Mouse (Mus musculus): ENCODE data around the gene Zfp804b. TPM values are rescaled to one million over a fixed set of nuclear protein-coding genes. Genes with fewer than 3 reads are reported as not detected.
A peak's percentile ranks its signal among the peaks of the same experiment; 100 is the strongest.
"Not testable (repeated sequence)": the region's sequence is repeated elsewhere in the genome, so short reads cannot be mapped to it uniquely, and the experiment has no call there.

The Zfp804b gene
- polyA plus RNA-seq (2015; fragmentation: Nextera tagmentation; extraction: Ambion mirVana) = 0.10 TPM in 1 of 2 replicates, not detected in the other

DNA sequence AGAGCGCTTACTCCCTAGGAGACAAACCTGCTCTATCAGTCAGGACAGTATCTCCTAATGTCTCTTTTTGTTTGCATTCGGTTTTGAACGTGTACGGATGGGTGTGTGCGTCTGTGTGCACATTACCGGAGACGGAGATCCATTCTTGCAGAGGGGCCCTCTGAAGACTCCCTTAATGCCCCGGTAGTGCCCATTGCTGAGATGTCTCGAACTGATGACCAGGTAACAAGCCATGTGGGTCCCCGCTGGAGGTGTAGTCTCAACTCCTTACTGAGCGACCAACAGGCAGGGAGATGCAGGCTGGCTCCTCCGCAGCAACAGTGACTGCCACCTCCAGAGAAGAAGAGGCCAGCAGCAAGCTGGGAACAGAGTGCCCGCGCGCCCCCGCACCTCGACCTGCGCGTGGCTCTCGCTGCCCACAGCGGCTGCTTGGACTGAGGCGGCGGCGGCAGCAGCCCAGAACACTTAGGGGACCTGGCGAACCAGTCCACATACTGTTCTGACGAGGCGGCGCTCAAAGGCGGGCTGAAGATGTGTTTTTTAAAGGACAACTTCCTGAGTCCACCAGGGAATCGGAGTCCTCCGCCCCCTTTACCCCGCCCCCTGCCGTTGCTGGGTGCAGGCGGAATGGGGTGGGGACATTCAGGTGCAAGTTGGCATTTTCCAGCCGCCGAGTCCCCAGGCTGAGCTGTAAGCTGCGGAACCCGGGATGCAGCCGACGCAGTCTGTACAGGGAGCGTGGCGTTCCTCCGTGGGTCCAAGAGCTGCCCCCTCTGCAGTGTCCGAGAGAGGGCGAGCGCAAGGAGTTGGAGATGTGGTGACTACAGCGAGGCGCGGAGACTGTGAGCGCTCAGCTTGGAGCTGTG, at the start of gene Zfp804b:
Gene Zfp804b, minus strand, starts transcription at position 612 of the 866 bp plus-strand sequence.
- WGBS = under 1% methylated on average over 50 of the region's 50 CpGs
- no peak within 1 kb of the TSS for H3K27ac ChIP-seq
- H3K4me2 ChIP-seq = peak within 1 kb of the TSS; percentile 84
- peaks cover 8% of the 10 kb centered on the region; the same call in 1 of the 2 replicates for H3K27me3 ChIP-seq
- peak within 1 kb of the TSS; percentile 54 for H3K4me3 ChIP-seq (replicated peaks)
- H3K4me1 ChIP-seq = peaks cover 9% of the 10 kb centered on the region; the same call in 1 of the 2 replicates
- ATAC-seq (replicated peaks; ENCODE audit: low FRiP score) = peak; percentile 95
- peak within 1 kb of the TSS; percentile 35 for H3K9ac ChIP-seq
- no peaks in the 10 kb centered on the region for H3K9me3 ChIP-seq (replicated peaks)
- H3K36me3 ChIP-seq = no peaks in the 10 kb centered on the region

DNA sequence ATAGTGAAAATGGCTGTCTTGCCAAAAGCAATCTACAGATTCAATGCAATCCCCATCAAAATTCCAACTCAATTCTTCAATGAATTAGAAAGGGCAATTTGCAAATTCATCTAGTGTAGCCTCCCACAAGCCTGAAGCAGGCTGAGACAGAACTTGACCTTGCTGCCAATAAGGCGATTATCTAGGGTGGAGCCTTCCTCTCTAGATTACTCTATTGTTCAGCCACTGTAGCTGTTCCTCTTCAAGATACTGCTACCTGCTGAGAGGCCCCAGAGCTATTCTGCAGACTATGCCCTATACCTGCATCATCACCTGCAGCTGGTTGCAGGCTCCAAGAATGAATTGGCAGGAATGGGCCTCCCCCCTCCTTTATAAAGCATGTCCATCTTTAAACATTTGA, 20.1 kb upstream of the Zfp804b start:
- H3K27me3 ChIP-seq; ATAC-seq (replicated peaks; ENCODE audit: low FRiP score); H3K4me3 ChIP-seq (replicated peaks); H3K9ac ChIP-seq; H3K4me2 ChIP-seq; H3K27ac ChIP-seq; H3K4me1 ChIP-seq; H3K36me3 ChIP-seq; H3K9me3 ChIP-seq (replicated peaks): not testable (repeated sequence)
- WGBS = 87% methylated on average over 1 of the region's 1 CpGs

DNA sequence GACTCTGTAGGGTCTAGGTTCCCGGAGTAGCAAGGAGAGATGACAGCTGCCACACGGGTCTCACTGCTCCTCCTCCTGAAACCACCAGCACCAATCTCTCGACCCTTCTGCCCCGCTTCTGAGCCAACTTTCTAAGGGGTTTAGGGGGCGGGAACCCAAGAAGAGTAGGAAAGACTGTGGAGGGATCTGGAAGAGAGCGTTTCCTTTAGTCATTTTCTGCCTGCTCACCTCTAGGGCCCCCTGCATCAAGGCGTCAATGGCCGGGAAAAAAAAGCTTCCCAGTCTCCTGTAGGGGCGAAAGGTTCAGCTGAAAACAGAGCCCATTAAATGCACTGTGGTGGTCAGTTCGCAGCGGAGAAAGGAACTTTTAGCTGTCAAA, 444 bp upstream of the Zfp804b start:
- WGBS = under 1% methylated on average over 11 of the region's 11 CpGs
- no peak overlapping the region for H3K27ac ChIP-seq

DNA sequence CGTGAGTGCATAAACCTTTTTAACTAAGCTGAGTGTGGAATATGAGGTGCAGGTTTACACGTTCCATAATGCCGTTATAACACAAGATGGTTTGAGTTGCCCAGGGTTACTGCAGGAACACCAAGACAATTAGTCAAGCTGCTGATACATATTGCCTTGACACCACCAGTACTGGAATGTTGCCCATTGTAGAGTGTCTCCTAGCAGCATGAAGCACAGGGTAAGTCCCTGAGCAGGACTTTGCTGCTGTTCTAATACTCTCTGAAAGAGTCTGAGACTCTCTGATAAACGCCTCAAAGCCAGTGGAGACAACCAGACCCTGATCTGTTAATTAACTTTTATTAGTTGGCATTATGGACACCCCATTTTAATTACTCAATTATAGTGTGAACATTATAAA, 19.0 kb downstream of the Zfp804b start:
- H3K27ac ChIP-seq = no peak overlapping the region
- no peaks in the 10 kb centered on the region for H3K27me3 ChIP-seq
- no peak overlapping the region for H3K9ac ChIP-seq
- H3K9me3 ChIP-seq (replicated peaks) = no peaks in the 10 kb centered on the region
- no peak overlapping the region for H3K4me2 ChIP-seq
- no peaks in the 10 kb centered on the region for H3K4me1 ChIP-seq
- no peak overlapping the region for H3K4me3 ChIP-seq (replicated peaks)
- no peaks in the 10 kb centered on the region for H3K36me3 ChIP-seq
- WGBS = 85% methylated on average over 4 of the region's 4 CpGs
- ATAC-seq (replicated peaks; ENCODE audit: low FRiP score) = no peak

More for the DNA sequence above, 444 bp upstream of the Zfp804b start:
- Histone ChIP-seq H3K9ac (peak overlapping the region; percentile 35), H3K27me3 (peaks cover 8% of the 10 kb centered on the region; the same call in 1 of the 2 replicates), H3K36me3 (no peaks in the 10 kb centered on the region), H3K4me3 (replicated peaks) (peak overlapping the region; percentile 54), H3K4me2 (peak overlapping the region; percentile 84), H3K4me1 (peaks cover 9% of the 10 kb centered on the region; the same call in 1 of the 2 replicates), H3K9me3 (replicated peaks) (no peaks in the 10 kb centered on the region)
- ATAC-seq (replicated peaks; ENCODE audit: low FRiP score) = peak; percentile 66

DNA sequence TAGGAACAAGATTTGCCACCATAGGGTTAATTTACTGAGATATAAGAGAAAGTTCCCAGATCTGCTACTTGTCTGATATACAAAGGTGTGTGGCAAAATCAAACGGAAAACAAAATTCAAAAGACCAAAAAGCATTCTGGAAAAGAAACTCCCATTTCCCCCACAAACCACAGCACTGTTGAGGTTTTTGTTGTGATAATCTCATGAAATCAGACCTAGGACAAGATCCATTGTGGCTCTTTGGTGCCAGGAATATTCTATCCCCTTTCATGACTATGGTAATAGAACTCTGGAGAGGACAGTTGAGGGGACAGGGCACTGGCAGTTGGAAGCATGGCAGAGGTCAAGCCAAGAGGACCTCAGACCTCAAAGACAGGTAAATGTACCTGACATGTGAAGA, 40.7 kb downstream of the Zfp804b start, which contains the start of gene Tex47:
Gene Tex47, plus strand, starts transcription at position 301 of the 400 bp plus-strand sequence.
- 86% methylated on average over 1 of the region's 1 CpGs for WGBS
- Histone ChIP-seq H3K27ac (no peak within 1 kb of the TSS), H3K9ac (no peak within 1 kb of the TSS), H3K9me3 (replicated peaks) (no peaks in the 10 kb centered on the region), H3K36me3 (no peaks in the 10 kb centered on the region), H3K4me2 (no peak within 1 kb of the TSS), H3K4me1 (no peaks in the 10 kb centered on the region), H3K27me3 (no peaks in the 10 kb centered on the region), H3K4me3 (replicated peaks) (no peak within 1 kb of the TSS)
- no peak for ATAC-seq (replicated peaks; ENCODE audit: low FRiP score)

DNA sequence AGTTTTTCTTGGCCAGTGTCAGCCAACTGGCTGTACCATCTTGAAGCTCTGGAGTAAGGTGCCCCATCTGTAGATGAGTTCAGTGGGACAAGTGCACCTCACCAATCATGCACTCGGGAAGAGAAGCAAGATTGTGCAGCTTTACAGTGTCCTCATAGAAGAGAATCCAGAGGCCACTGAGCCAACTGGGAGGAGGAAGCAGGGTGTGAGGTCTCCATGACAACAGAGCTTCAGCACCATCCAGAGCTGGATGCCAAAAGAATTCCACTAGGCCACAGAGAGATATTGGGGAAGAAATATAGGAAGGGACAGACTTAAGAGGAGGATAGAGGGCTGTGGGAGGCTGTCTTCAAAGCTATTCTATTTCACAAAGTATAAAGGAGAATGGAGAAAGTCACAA, 41.6 kb downstream of the Zfp804b start:
- no peak overlapping the region for H3K27ac ChIP-seq
- H3K4me2 ChIP-seq = no peak overlapping the region
- H3K4me3 ChIP-seq (replicated peaks) = no peak overlapping the region
- no peaks in the 10 kb centered on the region for H3K27me3 ChIP-seq
- H3K9me3 ChIP-seq (replicated peaks) = no peaks in the 10 kb centered on the region
- H3K9ac ChIP-seq = no peak overlapping the region
- no peaks in the 10 kb centered on the region for H3K36me3 ChIP-seq
- 74% methylated on average over 1 of the region's 1 CpGs for WGBS
- no peak for ATAC-seq (replicated peaks; ENCODE audit: low FRiP score)
- H3K4me1 ChIP-seq = no peaks in the 10 kb centered on the region

DNA sequence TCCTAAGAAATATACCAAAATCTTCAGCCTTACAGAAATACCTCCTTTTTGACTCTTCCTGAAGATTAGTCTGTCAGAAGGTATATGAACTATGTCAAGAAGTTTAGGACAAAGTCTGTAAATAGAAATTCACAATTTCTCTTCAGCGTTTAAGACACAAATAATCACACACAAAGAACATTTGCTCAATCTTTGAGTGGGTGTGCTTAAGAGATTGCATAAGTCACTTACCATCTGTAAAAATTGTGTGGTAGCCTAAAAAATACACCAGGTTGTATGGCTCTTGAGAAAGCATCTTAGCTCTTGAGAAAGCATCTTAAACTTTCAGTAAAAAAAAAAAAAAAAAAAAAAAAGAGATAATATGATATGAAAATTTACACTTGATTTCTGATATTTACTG, 60.2 kb downstream of the Zfp804b start:
- H3K27me3 ChIP-seq = no peaks in the 10 kb centered on the region
- H3K36me3 ChIP-seq = no peaks in the 10 kb centered on the region
- H3K4me3 ChIP-seq (replicated peaks) = no peak overlapping the region
- ATAC-seq (replicated peaks; ENCODE audit: low FRiP score) = no peak
- 82% methylated on average over 1 of the region's 1 CpGs for WGBS
- no peaks in the 10 kb centered on the region for H3K9me3 ChIP-seq (replicated peaks)
- H3K4me2 ChIP-seq = no peak overlapping the region
- no peaks in the 10 kb centered on the region for H3K4me1 ChIP-seq
- no peak overlapping the region for H3K9ac ChIP-seq
- H3K27ac ChIP-seq = no peak overlapping the region

DNA sequence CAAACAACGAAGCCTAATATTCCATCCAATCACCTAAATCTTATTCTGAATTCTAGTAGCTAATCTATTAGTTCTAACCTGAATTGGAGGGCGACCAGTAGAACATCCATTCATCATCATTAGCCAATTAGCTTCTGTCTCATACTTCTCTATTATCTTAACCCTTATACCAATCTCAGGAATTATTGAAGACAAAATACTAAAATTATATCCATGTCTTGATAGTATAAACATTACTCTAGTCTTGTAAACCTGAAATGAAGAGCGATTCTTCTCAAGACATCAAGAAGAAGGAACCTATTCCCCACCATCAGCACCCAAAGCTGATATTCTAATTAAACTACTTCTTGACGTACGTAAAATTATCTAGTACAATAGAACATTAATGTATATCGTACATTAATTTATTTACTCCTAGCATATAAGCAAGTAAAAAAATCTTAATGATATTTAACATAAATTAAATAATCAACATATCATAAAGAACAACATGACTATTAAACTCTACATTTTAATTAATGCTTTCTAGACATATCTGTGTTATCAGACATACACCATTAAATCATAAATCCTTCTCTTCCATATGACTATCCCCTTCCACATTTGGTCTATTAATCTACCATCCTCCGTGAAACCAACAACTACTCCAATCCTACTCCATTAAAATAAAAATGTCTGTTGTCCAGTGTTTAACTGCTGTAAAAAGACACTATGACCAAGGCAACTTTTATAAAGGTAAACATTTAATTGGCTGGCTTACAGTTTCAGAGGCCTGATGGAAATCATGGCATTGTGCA, 67.7 kb downstream of the Zfp804b start:
- H3K4me1 ChIP-seq = no peaks in the 10 kb centered on the region
- no peak for ATAC-seq (replicated peaks; ENCODE audit: low FRiP score)

DNA sequence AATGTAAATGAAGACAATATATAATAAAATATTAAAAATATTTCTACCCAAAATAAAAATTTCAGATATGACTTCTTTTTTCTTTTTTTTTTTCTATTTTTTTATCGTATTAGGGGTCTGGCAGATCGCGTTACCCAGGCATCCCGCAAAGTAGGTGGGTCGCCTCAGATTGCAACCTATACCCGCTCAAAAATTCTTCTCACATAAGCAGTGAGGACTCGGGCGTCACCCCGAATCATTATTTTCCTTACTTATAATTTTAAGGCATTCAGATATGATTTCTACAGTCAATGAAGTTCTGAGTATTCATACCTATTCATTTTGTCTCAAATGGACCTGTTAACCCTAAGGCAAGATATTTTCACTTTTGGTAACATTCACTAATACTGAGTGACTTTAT, 167.0 kb downstream of the Zfp804b start:
- no peaks in the 10 kb centered on the region for H3K9me3 ChIP-seq (replicated peaks)
- no peak for ATAC-seq (replicated peaks; ENCODE audit: low FRiP score)
- H3K4me1 ChIP-seq = no peaks in the 10 kb centered on the region
- no peak overlapping the region for H3K4me3 ChIP-seq (replicated peaks)
- no peaks in the 10 kb centered on the region for H3K27me3 ChIP-seq
- no peak overlapping the region for H3K27ac ChIP-seq
- H3K36me3 ChIP-seq = no peaks in the 10 kb centered on the region
- no peak overlapping the region for H3K9ac ChIP-seq
- no peak overlapping the region for H3K4me2 ChIP-seq
- WGBS = 92% methylated on average over 9 of the region's 9 CpGs

More for the DNA sequence above, 67.7 kb downstream of the Zfp804b start:
- H3K36me3 ChIP-seq = no peaks in the 10 kb centered on the region
- H3K4me2 ChIP-seq = no peak overlapping the region
- H3K27me3 ChIP-seq = no peaks in the 10 kb centered on the region
- no peak overlapping the region for H3K4me3 ChIP-seq (replicated peaks)
- no peak overlapping the region for H3K9ac ChIP-seq
- WGBS = 88% methylated on average over 7 of the region's 7 CpGs
- no peaks in the 10 kb centered on the region for H3K9me3 ChIP-seq (replicated peaks)
- H3K27ac ChIP-seq = no peak overlapping the region

DNA sequence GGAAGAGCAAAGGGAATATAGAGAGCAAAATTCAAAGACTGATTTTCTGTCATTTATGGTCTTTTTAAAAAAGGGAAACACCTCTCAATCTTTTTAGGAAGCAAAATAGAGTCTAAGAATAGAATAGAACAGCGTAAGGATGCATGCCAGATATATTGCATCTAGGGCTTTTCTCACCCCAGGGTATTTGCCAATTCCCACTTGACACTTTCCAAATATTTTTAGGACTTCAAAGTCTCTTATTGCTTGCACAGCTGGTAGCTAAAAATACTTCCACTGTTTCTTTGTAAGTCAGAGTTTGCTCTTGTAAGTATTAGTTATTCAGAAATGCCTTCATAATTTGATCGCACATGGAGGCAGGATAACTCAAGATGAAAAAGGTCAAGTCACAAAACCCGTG, 204.9 kb downstream of the Zfp804b start:
- 66% methylated on average over 3 of the region's 3 CpGs for WGBS
- no peak for ATAC-seq (replicated peaks; ENCODE audit: low FRiP score)
- Histone ChIP-seq H3K36me3 (no peaks in the 10 kb centered on the region), H3K9ac (no peak overlapping the region), H3K27me3 (no peaks in the 10 kb centered on the region), H3K27ac (no peak overlapping the region), H3K4me3 (replicated peaks) (no peak overlapping the region), H3K4me1 (no peaks in the 10 kb centered on the region), H3K4me2 (no peak overlapping the region), H3K9me3 (replicated peaks) (no peaks in the 10 kb centered on the region)

DNA sequence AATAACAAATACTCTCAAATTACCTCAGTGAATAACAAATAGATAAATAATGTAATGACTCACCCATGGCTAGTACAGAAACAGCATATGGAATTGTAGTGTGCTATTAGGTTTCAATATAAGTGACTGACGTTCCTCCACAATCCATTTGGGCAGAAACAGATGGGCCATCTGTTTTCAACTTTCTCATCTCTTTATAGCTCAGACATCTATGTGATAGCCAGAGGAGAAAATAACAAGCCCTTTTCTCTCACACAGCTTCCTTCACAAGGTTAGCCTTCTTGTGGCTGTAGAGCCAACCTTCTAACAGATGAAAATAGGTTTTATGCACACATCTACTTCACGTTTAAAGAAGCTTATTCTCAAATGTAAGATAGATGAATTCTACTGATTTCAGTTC, 242.2 kb downstream of the Zfp804b start:
- Histone ChIP-seq H3K36me3 (no peaks in the 10 kb centered on the region), H3K4me3 (replicated peaks) (no peak overlapping the region), H3K4me1 (no peaks in the 10 kb centered on the region), H3K9ac (no peak overlapping the region), H3K9me3 (replicated peaks) (no peaks in the 10 kb centered on the region), H3K4me2 (no peak overlapping the region), H3K27me3 (no peaks in the 10 kb centered on the region), H3K27ac (no peak overlapping the region)
- WGBS = 64% methylated on average over 2 of the region's 2 CpGs
- no peak for ATAC-seq (replicated peaks; ENCODE audit: low FRiP score)

Data from kidney, embryonic 15.5 days (tissue).